Mouse (Mus musculus): Measurements from ENCODE around the gene Dnajc2.

The Dnajc2 gene

DNA sequence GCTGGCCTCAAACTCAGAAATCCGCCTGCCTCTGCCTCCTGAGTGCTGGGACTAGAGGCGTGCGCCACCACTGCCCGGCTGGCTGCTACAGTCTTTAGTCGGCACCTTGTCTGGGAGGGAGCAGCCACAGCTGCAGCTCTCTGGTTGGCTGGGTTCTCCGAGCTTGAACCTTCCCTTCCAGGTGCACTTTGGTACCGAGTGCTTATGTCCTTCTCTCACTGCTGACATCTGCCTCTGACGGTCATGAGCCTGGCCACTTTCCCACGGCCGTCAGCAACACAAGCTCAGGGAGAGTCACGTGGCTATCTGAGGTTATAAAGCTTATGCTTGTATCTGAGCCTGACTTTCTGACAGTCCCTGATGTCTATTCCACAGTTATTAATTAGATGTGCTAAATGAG lies 45.9 kb downstream of the Dnajc2 start:
- TF ChIP-seq POU5F1 (IDR thresholded peaks at IDR 0.05; ENCODE audit: borderline replicate concordance, low read length) (no peak), CTCF (conservative IDR thresholded peaks at IDR 0.05; ENCODE audit: low read length) (no peak), NANOG (IDR thresholded peaks at IDR 0.05; ENCODE audit: borderline replicate concordance, low read length) (no peak)
- no peak overlapping the region for H3K4me3 ChIP-seq (replicated peaks; ENCODE audit: low read length)

DNA sequence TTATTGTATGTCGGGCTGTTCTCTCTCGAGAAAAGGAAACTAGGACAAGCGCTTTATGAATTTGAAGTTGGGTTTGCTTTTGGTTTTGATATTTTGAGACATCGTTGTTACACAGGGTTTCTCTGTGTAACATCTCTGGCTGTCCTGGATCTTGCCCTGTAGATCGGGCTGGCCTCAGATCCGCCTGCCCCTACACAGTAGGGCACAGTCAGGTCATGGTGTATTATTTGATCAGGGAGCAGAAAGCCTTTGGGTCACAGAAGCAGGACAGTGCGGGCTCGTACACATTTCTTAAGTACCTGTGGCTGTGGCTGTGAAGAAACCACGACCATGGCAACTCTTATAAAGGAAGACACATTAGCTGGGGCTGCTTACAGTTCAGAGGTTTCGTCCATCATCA lies 47.4 kb downstream of the Dnajc2 start:
- peaks cover 73% of the 10 kb centered on the region for H3K4me1 ChIP-seq (replicated peaks; ENCODE audit: low read depth, low read length)
- peaks cover 38% of the 10 kb centered on the region for H3K36me3 ChIP-seq (ENCODE audit: insufficient read depth, low read length)
- no peaks in the 10 kb centered on the region for H3K27me3 ChIP-seq (ENCODE audit: insufficient read depth, low read length)
- no peak for TF ChIP-seq NANOG (IDR thresholded peaks at IDR 0.05; ENCODE audit: borderline replicate concordance, low read length)
- no peaks in the 10 kb centered on the region for H3K9me3 ChIP-seq (ENCODE audit: low read length)
- peak overlapping the region; percentile 97 for H3K4me3 ChIP-seq (replicated peaks; ENCODE audit: low read length)

More for the DNA sequence above, 45.9 kb downstream of the Dnajc2 start:
- peaks cover 53% of the 10 kb centered on the region for H3K36me3 ChIP-seq (ENCODE audit: insufficient read depth, low read length)
- no peaks in the 10 kb centered on the region for H3K27me3 ChIP-seq (ENCODE audit: insufficient read depth, low read length)
- H3K9me3 ChIP-seq (ENCODE audit: low read length), result no peaks in the 10 kb centered on the region
- H3K4me1 ChIP-seq (replicated peaks; ENCODE audit: low read depth, low read length), result peaks cover 58% of the 10 kb centered on the region

- H3K27me3 ChIP-seq (ENCODE audit: insufficient read depth, low read length), result no peaks in the 10 kb centered on the region
- peak; percentile 86 for TF ChIP-seq CTCF (conservative IDR thresholded peaks at IDR 0.05; ENCODE audit: low read length)
- TF ChIP-seq POU5F1 (IDR thresholded peaks at IDR 0.05; ENCODE audit: borderline replicate concordance, low read length), result no peak
- TF ChIP-seq NANOG (IDR thresholded peaks at IDR 0.05; ENCODE audit: borderline replicate concordance, low read length), result no peak
- H3K36me3 ChIP-seq (ENCODE audit: insufficient read depth, low read length), result peaks cover 32% of the 10 kb centered on the region
- peaks cover 78% of the 10 kb centered on the region for H3K4me1 ChIP-seq (replicated peaks; ENCODE audit: low read depth, low read length)
- no peaks in the 10 kb centered on the region for H3K9me3 ChIP-seq (ENCODE audit: low read length)
- H3K4me3 ChIP-seq (replicated peaks; ENCODE audit: low read length), result peak within 1 kb of the TSS; percentile 97
Measured at GRCm38 (mm10) chr5:21736956-21737585, 48.0 kb downstream of the Dnajc2 start, which contains the start of gene Pmpcb. Pmpcb (plus strand) TSS chr5:21737141.

- TF ChIP-seq POU5F1 (IDR thresholded peaks at IDR 0.05; ENCODE audit: borderline replicate concordance, low read length) (no peak), NANOG (IDR thresholded peaks at IDR 0.05; ENCODE audit: borderline replicate concordance, low read length) (no peak), CTCF (conservative IDR thresholded peaks at IDR 0.05; ENCODE audit: low read length) (no peak)
- Histone ChIP-seq H3K27me3 (ENCODE audit: insufficient read depth, low read length) (no peaks in the 10 kb centered on the region), H3K36me3 (ENCODE audit: insufficient read depth, low read length) (peaks cover 22% of the 10 kb centered on the region), H3K4me3 (replicated peaks; ENCODE audit: low read length) (peak overlapping the region; percentile 97; the same call in 1 of the 2 replicates), H3K9me3 (ENCODE audit: low read length) (no peaks in the 10 kb centered on the region), H3K4me1 (replicated peaks; ENCODE audit: low read depth, low read length) (peaks cover 87% of the 10 kb centered on the region)
Measured at GRCm38 (mm10) chr5:21736046-21736445, 49.0 kb downstream of the Dnajc2 start.

- peaks cover 20% of the 10 kb centered on the region for H3K36me3 ChIP-seq (ENCODE audit: insufficient read depth, low read length)
- peak overlapping the region; percentile 14; the same call in 1 of the 2 replicates for H3K4me3 ChIP-seq (replicated peaks; ENCODE audit: low read length)
- TF ChIP-seq CTCF (conservative IDR thresholded peaks at IDR 0.05; ENCODE audit: low read length), result peak; percentile 96
- TF ChIP-seq POU5F1 (IDR thresholded peaks at IDR 0.05; ENCODE audit: borderline replicate concordance, low read length), result no peak
- H3K27me3 ChIP-seq (ENCODE audit: insufficient read depth, low read length), result no peaks in the 10 kb centered on the region
- H3K9me3 ChIP-seq (ENCODE audit: low read length), result no peaks in the 10 kb centered on the region
- H3K4me1 ChIP-seq (replicated peaks; ENCODE audit: low read depth, low read length), result peaks cover 86% of the 10 kb centered on the region
Measured at GRCm38 (mm10) chr5:21735584-21735983, 49.5 kb downstream of the Dnajc2 start.

DNA sequence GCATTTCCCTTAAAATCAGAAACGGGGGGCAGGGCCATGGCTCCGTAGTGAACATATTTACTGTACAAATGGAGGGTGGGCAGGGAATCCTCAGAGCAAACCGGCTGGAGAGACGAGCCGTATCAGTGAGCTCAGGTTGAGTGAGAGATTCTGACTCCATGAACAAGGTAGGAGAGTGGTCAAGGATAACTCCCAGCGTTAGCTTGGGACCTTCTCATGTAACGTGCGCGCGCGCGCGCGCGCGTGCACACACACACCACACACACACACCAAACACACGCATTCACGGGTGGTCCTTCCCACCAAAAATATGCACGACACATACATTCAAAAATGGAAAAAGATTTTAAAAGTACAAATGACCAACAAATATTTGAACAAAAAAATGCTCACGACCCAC lies 50.0 kb downstream of the Dnajc2 start:
- TF ChIP-seq CTCF (conservative IDR thresholded peaks at IDR 0.05; ENCODE audit: low read length), result no peak
- TF ChIP-seq NANOG (IDR thresholded peaks at IDR 0.05; ENCODE audit: borderline replicate concordance, low read length), result no peak
- TF ChIP-seq POU5F1 (IDR thresholded peaks at IDR 0.05; ENCODE audit: borderline replicate concordance, low read length), result no peak
- Histone ChIP-seq H3K4me1 (replicated peaks; ENCODE audit: low read depth, low read length) (peaks cover 81% of the 10 kb centered on the region), H3K4me3 (replicated peaks; ENCODE audit: low read length) (peak overlapping the region; percentile 14; the same call in 1 of the 2 replicates), H3K27me3 (ENCODE audit: insufficient read depth, low read length) (no peaks in the 10 kb centered on the region), H3K9me3 (ENCODE audit: low read length) (no peaks in the 10 kb centered on the region), H3K36me3 (ENCODE audit: insufficient read depth, low read length) (peaks cover 15% of the 10 kb centered on the region)

GRCm38 (mm10) chr5:21732930-21733329 lies 52.1 kb downstream of the Dnajc2 start:
- no peaks in the 10 kb centered on the region for H3K27me3 ChIP-seq (ENCODE audit: insufficient read depth, low read length)
- no peaks in the 10 kb centered on the region for H3K9me3 ChIP-seq (ENCODE audit: low read length)
- H3K36me3 ChIP-seq (ENCODE audit: insufficient read depth, low read length), result no peaks in the 10 kb centered on the region
- H3K4me3 ChIP-seq (replicated peaks; ENCODE audit: low read length), result no peak overlapping the region
- peaks cover 60% of the 10 kb centered on the region for H3K4me1 ChIP-seq (replicated peaks; ENCODE audit: low read depth, low read length)
- TF ChIP-seq CTCF (conservative IDR thresholded peaks at IDR 0.05; ENCODE audit: low read length) (peak; percentile 37), POU5F1 (IDR thresholded peaks at IDR 0.05; ENCODE audit: borderline replicate concordance, low read length) (no peak), NANOG (IDR thresholded peaks at IDR 0.05; ENCODE audit: borderline replicate concordance, low read length) (no peak)

- TF ChIP-seq CTCF (conservative IDR thresholded peaks at IDR 0.05; ENCODE audit: low read length) (no peak), POU5F1 (IDR thresholded peaks at IDR 0.05; ENCODE audit: borderline replicate concordance, low read length) (peak; percentile 90), NANOG (IDR thresholded peaks at IDR 0.05; ENCODE audit: borderline replicate concordance, low read length) (peak; percentile 79)
- Histone ChIP-seq H3K36me3 (ENCODE audit: insufficient read depth, low read length) (no peaks in the 10 kb centered on the region), H3K27me3 (ENCODE audit: insufficient read depth, low read length) (no peaks in the 10 kb centered on the region), H3K4me1 (replicated peaks; ENCODE audit: low read depth, low read length) (peaks cover 55% of the 10 kb centered on the region), H3K9me3 (ENCODE audit: low read length) (no peaks in the 10 kb centered on the region), H3K4me3 (replicated peaks; ENCODE audit: low read length) (no peak overlapping the region)
Measured at GRCm38 (mm10) chr5:21732177-21732911, 52.7 kb downstream of the Dnajc2 start.

All from E14TG2a.4 (cell line).